Mouse (Mus musculus) CH12.LX (cell line): Measurements from ENCODE around the gene Cfap44.

ENCODE experiments used
- CTCF ChIP-seq, 2 experiments: IDR thresholded peaks in 1 of 2; conservative IDR thresholded peaks in 1 of 2; 2 replicates each; pipeline ENCODE4 v1.5.1; 2011 to 2012; ENCODE audit warnings: low read depth in 2 of 2, low read length in 2 of 2, improper control_type of control experiment in 1 of 2, inconsistent platforms in 1 of 2, mild to moderate bottlenecking in 1 of 2, moderate library complexity in 1 of 2
- GABPA ChIP-seq: IDR thresholded peaks from 2 replicates; pipeline ENCODE4 v1.6.1; 2012; ENCODE audit warnings: low read depth, low read length, improper control_type of control experiment, inconsistent platforms; ENCODE audit not compliant: insufficient replicate concordance
- POLR2A ChIP-seq: IDR thresholded peaks from 2 replicates; pipeline ENCODE4 v1.6.1; 2011; ENCODE audit warnings: low read depth, mild to moderate bottlenecking, improper control_type of control experiment, low read length
- RCOR1 ChIP-seq: conservative IDR thresholded peaks from 2 replicates; pipeline ENCODE4 v1.6.1; 2012; ENCODE audit warnings: low read depth, mild to moderate bottlenecking, inconsistent platforms, low read length, improper control_type of control experiment
- SIN3A ChIP-seq: IDR thresholded peaks from 2 replicates; pipeline ENCODE4 v1.6.1; 2012; ENCODE audit warnings: low read length, improper control_type of control experiment, inconsistent platforms
- ZC3H11A ChIP-seq: IDR thresholded peaks from 2 replicates; pipeline ENCODE4 v1.6.1; 2012; ENCODE audit warnings: low read depth, mild to moderate bottlenecking, inconsistent platforms, low read length, improper control_type of control experiment
- ZNF384 ChIP-seq: IDR thresholded peaks from 2 replicates; pipeline ENCODE4 v1.6.1; 2012; ENCODE audit warnings: low read depth, low read length, improper control_type of control experiment, inconsistent platforms

DNA sequence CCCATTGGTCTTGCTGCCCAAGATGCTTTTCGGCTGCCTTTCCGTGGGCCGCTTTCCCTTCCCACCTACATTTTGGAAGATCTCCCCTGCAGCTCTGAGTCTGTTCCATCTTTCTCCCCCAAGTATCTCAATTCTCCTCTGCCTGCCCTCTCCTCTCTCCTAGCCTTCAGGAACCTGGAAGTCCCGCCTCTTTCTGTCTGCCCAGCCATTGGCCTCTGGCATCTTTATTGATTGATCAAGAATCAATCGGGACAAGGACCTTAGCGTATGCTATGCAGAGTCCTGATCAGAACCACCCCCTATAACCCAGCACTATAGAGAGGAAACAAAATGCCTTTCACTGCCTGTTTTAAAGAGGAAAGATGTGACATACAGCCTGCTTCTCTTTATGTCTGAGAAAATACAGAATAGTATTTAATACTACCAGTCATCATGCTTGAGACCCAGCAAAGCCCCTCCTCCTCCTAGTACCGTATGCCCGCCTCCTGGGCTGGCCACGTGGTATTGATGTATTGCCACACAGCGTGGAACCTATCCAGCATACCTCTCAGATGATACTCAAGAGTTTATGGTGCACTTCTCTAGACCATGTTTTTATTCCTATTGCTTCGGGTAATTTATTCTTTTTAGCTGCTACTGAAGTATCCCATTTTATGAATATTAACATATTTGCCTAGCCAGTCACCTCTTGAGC is 81.2 kb downstream of the Cfap44 start:
- TF ChIP-seq CTCF (conservative IDR thresholded peaks at IDR 0.05 in 1 of 2, IDR thresholded peaks at IDR 0.05 in 1 of 2; ENCODE audit: low read depth in 2 of 2, low read length in 2 of 2) (no peak), SIN3A (no peak), POLR2A (no peak), GABPA (no peak), ZNF384 (no peak), ZC3H11A (no peak), RCOR1 (no peak)
